Mouse (Mus musculus) kidney, adult 10 weeks (tissue): ENCODE results near the gene Soga3. TPM values are rescaled to one million over a fixed set of nuclear protein-coding genes. Genes with fewer than 3 reads are reported as not detected.

Experiments used
- polyA plus RNA-seq: library from polyadenylated mRNA; stranded (reverse); fragments of 350-450 nt; fragmentation: Illumina TruSeq; extraction: RNeasy Lipid Tissue Mini Kit (QIAGEN cat#74804); gene quantifications from one replicate; pipeline ENCODE4 v1.2.3, GENCODE M21; 2014; ENCODE audit warnings: low read depth, low replicate concordance

The Soga3 gene
- polyA plus RNA-seq, result not detected

GRCm38 (mm10) chr10:29143566-29144335 lies at the start of gene Soga3:
Gene Soga3 (plus strand): TSS chr10:29143839.

GRCm38 (mm10) chr10:29198642-29199041 lies 55.0 kb downstream of the Soga3 start, which contains the start of gene Gm49353:
Gene Gm49353 (plus strand): TSS chr10:29198954.

GRCm38 (mm10) chr10:29211453-29211852 lies 67.8 kb downstream of the Soga3 start, which contains the start of gene 9330159F19Rik:
Gene 9330159F19Rik (plus strand): TSS chr10:29211606.

Other genes starting within 250 kb of the Soga3 start
- not detected for gene 2310057J18Rik, start 157.5 kb upstream of the Soga3 start, polyA plus RNA-seq
- not detected for gene Gm49353, start 55.1 kb downstream of the Soga3 start, polyA plus RNA-seq
- gene 9330159F19Rik, start 67.8 kb downstream of the Soga3 start, polyA plus RNA-seq, result not detected
- gene Echdc1, start 169.3 kb downstream of the Soga3 start, polyA plus RNA-seq, result 201 TPM
- gene Rnf146, start 218.6 kb downstream of the Soga3 start, polyA plus RNA-seq, result 81.6 TPM